9 mouse cellular contexts compared by ENCODE assay signal in the genomic region with DNA sequence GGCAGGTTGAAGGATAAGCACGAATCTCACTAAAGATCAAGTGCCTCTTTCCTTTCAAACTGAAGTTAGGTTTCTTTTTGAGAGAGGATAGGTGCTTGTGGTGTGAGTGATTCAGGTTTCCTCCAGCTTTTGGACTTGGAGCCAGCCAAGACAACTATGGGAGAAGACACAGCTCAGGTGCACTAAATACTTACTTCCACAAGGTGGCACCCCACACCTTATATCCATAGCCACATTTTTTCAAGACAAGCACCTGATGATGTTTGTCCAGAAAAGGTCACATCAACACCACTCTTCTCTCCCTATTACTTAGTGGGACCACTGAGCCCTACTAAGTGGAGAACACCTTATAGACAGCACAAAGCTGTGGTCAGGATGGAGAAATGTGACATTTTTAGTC. TPM values are rescaled to one million over a fixed set of nuclear protein-coding genes. Genes with fewer than 3 reads are reported as not detected.
DNase-seq lines count a peak whose midpoint lies in the region; ATAC-seq and TF ChIP-seq lines count a peak whose summit lies in the region.
"Had no signal": no experiment of that assay in that cellular context is flagged by ENCODE, and none has a peak within 500 bp of the region (broad histone marks: within the 10 kb centered on the region; RNA-seq: fewer than 3 reads in every experiment).

No protein-coding gene starts in this region.

- no peak overlapping the region for H3K4me2 ChIP-seq in heart, postnatal 0 days (ENCODE audit: low read depth, low read length)
- H3K4me2 ChIP-seq in midbrain, embryonic 13.5 days (replicated peaks): no peak overlapping the region
- H3K4me2 ChIP-seq: neural tube, embryonic 13.5 days had no signal

- no peak overlapping the region for H3K27ac ChIP-seq in heart, postnatal 0 days (ENCODE audit: low read depth)
- no peak overlapping the region for H3K27ac ChIP-seq in midbrain, embryonic 13.5 days
- H3K27ac ChIP-seq: neural tube, embryonic 13.5 days had no signal

- no peak for ATAC-seq in heart, postnatal 0 days (ENCODE audit: insufficient read depth, low read depth)
- no peak for ATAC-seq in midbrain, embryonic 13.5 days

- no peak overlapping the region for H3K4me3 ChIP-seq in heart, postnatal 0 days (ENCODE audit: low read depth, low read length)
- H3K4me3 ChIP-seq in midbrain, embryonic 13.5 days (replicated peaks): no peak overlapping the region
- H3K4me3 ChIP-seq: neural tube, embryonic 13.5 days had no signal

- DNase-seq in heart, postnatal 0 days (ENCODE audit: low spot score): no peak
- no peak for DNase-seq in heart, adult 11 months
- peak; percentile 3 for DNase-seq in thymus, postnatal 25 days
- no peak for DNase-seq in thymus, postnatal 36 days
- DNase-seq in cerebellum, postnatal 10 days: peak; percentile 45 to 51
- DNase-seq in layer of hippocampus, adult 9-11 months: peak; percentile 4
- no peak for DNase-seq in testis, postnatal 14 days (ENCODE audit: low spot score)

- TF ChIP-seq EP300 in heart, postnatal 0 days (IDR thresholded peaks at IDR 0.05; ENCODE audit: low read depth): no peak

- no peaks in the 10 kb centered on the region for H3K27me3 ChIP-seq in heart, postnatal 0 days (ENCODE audit: control insufficient read depth, insufficient read depth, low read length)
- no peaks in the 10 kb centered on the region for H3K27me3 ChIP-seq in midbrain, embryonic 13.5 days
- H3K27me3 ChIP-seq: neural tube, embryonic 13.5 days had no signal

- H3K36me3 ChIP-seq in heart, postnatal 0 days (replicated peaks; ENCODE audit: control insufficient read depth, insufficient read depth, low read length): no peaks in the 10 kb centered on the region
- no peaks in the 10 kb centered on the region for H3K36me3 ChIP-seq in midbrain, embryonic 13.5 days
- H3K36me3 ChIP-seq: neural tube, embryonic 13.5 days had no signal

- 3% methylated on average over 1 of the region's 1 CpGs for WGBS in heart, postnatal 0 days
- 0% methylated on average over 1 of the region's 1 CpGs for WGBS in midbrain, embryonic 13.5 days

- H3K9me3 ChIP-seq in heart, postnatal 0 days (replicated peaks; ENCODE audit: control insufficient read depth, low read length): no peaks in the 10 kb centered on the region
- H3K9me3 ChIP-seq in midbrain, embryonic 13.5 days: peaks cover 5% of the 10 kb centered on the region; the same call in 1 of the 2 replicates

- TF ChIP-seq CTCF in heart, postnatal 0 days (IDR thresholded peaks at IDR 0.05; ENCODE audit: low read depth): peak; percentile 35

- no peak overlapping the region for H3K9ac ChIP-seq in heart, postnatal 0 days (replicated peaks; ENCODE audit: low read depth, low read length)
- H3K9ac ChIP-seq in midbrain, embryonic 13.5 days (replicated peaks): no peak overlapping the region
- H3K9ac ChIP-seq: neural tube, embryonic 13.5 days had no signal

- H3K4me1 ChIP-seq in heart, postnatal 0 days (ENCODE audit: control insufficient read depth, insufficient read depth): no peaks in the 10 kb centered on the region
- H3K4me1 ChIP-seq in midbrain, embryonic 13.5 days (replicated peaks): no peaks in the 10 kb centered on the region
- H3K4me1 ChIP-seq: neural tube, embryonic 13.5 days had no signal

RNA-seq across cellular contexts. Expression of gene Crlf2, which starts 52.1 kb away (rescaled TPM):
- 10.4 and 13.2 TPM in 2 replicates for total RNA-seq in heart, postnatal 0 days (2014; rRNA removed; ENCODE audit: low replicate concordance)
- polyA plus RNA-seq in heart, postnatal 0 days (2015; fragmentation: Nextera tagmentation; extraction: Ambion mirVana): 10.6 and 11.5 TPM in 2 replicates
- 7.7 and 8.9 TPM in 2 replicates for polyA plus RNA-seq in midbrain, embryonic 13.5 days (2015; fragmentation: Nextera tagmentation; extraction: Ambion mirVana)

Comparison
In these comparisons a context has a peak if more than half of its experiments do, and no peak if none do; other contexts are left out.
1. DNase-seq: peak in thymus, postnatal 25 days (single experiment), cerebellum, postnatal 10 days (2 of 2) and layer of hippocampus, adult 9-11 months (single experiment); none in heart, postnatal 0 days (single experiment), heart, adult 11 months (single experiment), thymus, postnatal 36 days (0 of 2) and testis, postnatal 14 days (single experiment).